Mouse (Mus musculus) heart, adult 2 months (tissue): Measurements from ENCODE around the gene Txnrd2. TPM values are rescaled to one million over a fixed set of nuclear protein-coding genes. Genes with fewer than 3 reads are reported as not detected.

Experiments used
- DNase-seq, 2 experiments: peaks; one replicate each; pipeline ENCODE4 v3.0.0; 2021
- H3K27ac ChIP-seq: fragments of 200-600 bp; 2 replicates; pipeline ENCODE4 v1.8.1; 2022
- H3K27me3 ChIP-seq: fragments of 200-500 bp; 2 replicates; pipeline ENCODE4 v1.6.1; 2012; ENCODE audit warnings: mild to moderate bottlenecking, low read length, inconsistent platforms, mixed read lengths; ENCODE audit not compliant: control insufficient read depth, insufficient read depth
- H3K36me3 ChIP-seq: fragments of 200-500 bp; 2 replicates; pipeline ENCODE4 v1.6.1; 2012; ENCODE audit warnings: low read length, inconsistent platforms; ENCODE audit not compliant: control insufficient read depth, insufficient read depth
- H3K4me1 ChIP-seq: fragments of 200-500 bp; 2 replicates; pipeline ENCODE4 v1.6.1; 2011; ENCODE audit warnings: low read length; ENCODE audit not compliant: control insufficient read depth, insufficient read depth
- H3K4me3 ChIP-seq: fragments of 200-600 bp; 2 replicates; pipeline ENCODE4 v1.8.1; 2022
- H3K79me2 ChIP-seq: fragments of 200-500 bp; replicated peaks from 2 replicates; pipeline ENCODE4 v1.6.1; 2012; ENCODE audit warnings: mild to moderate bottlenecking, inconsistent platforms, low read length, moderate library complexity, mixed read lengths; ENCODE audit not compliant: control insufficient read depth, insufficient read depth
- H3K9ac ChIP-seq: fragments of 200-500 bp; 2 replicates; pipeline ENCODE4 v1.6.1; 2012; ENCODE audit warnings: low read depth, mild to moderate bottlenecking, control low read depth, inconsistent platforms, low read length, mixed read lengths
- CTCF ChIP-seq: fragments of 200-600 bp; IDR thresholded peaks from 2 replicates; pipeline ENCODE4 v1.8.1; 2022; ENCODE audit warnings: antibody characterized with exemption, mild to moderate bottlenecking, moderate library complexity
- EP300 ChIP-seq: fragments of 200-500 bp; IDR thresholded peaks from 2 replicates; pipeline ENCODE4 v1.6.1; 2011; ENCODE audit warnings: low read depth, low read length, control low read depth; ENCODE audit not compliant: insufficient read depth
- POLR2A ChIP-seq: fragments of 200-500 bp; IDR thresholded peaks from 2 replicates; pipeline ENCODE4 v1.6.1; 2011; ENCODE audit warnings: mild to moderate bottlenecking, low read depth, low read length, control low read depth; ENCODE audit not compliant: insufficient read depth
- WGBS: fragments of 180-500 bp; shearing (Covaris S2); methylation state at CpG from one replicate; pipeline ENCODE4 v1.1.7; 2018; 5-methylcytosine and 5-hydroxymethylcytosine counted together
- intact Hi-C: fragments of 180-260 bp; cut with DNase I; formaldehyde crosslinking; loops from one replicate; pipeline ENCODE4 v1.15.1; 2025
- polyA plus RNA-seq: library from polyadenylated mRNA; depleted of rRNA; stranded (reverse); fragments of >200 nt; gene quantifications from 2 replicates; pipeline ENCODE4 v1.2.3, GENCODE M21; 2012
- total RNA-seq, 2 experiments: library from RNA; stranded (reverse); gene quantifications; 2 replicates each; pipeline ENCODE4 v1.2.3; 2021

Txnrd2 gene
- total and polyA plus RNA-seq, 3 experiments: 35.1 to 39.7 (median 37.6) TPM

- Histone ChIP-seq H3K9ac (no peak overlapping the region), H3K4me1 (peaks cover 13% of the 10 kb centered on the region)
- DNase-seq: peak in 1 of 2 experiments; percentile 41
These were observed 30.0 kb upstream of the Txnrd2 start for GRCm38 (mm10) chr16:18396201-18396600.

GRCm38 (mm10) chr16:18396791-18397621, 29.2 kb upstream of the Txnrd2 start:
- Histone ChIP-seq H3K4me3 (no peak overlapping the region), H3K79me2 (no peaks in the 10 kb centered on the region), H3K27me3 (no peaks in the 10 kb centered on the region), H3K4me1 (peaks cover 13% of the 10 kb centered on the region), H3K36me3 (no peaks in the 10 kb centered on the region), H3K9ac (no peak overlapping the region), H3K27ac (no peak overlapping the region)
- intact Hi-C loops: no loop called here
- 94% methylated on average over 27 of the region's 27 CpGs for WGBS
- no peak for DNase-seq
- TF ChIP-seq CTCF (no peak), POLR2A (no peak), EP300 (no peak)

More at GRCm38 (mm10) chr16:18396201-18396600, 30.0 kb upstream of the Txnrd2 start:
- no peaks in the 10 kb centered on the region for H3K79me2 ChIP-seq
- 48% methylated on average over 2 of the region's 2 CpGs for whole genome bisulfite sequencing
- H3K4me3 ChIP-seq: no peak overlapping the region
- TF ChIP-seq CTCF (no peak), EP300 (no peak), POLR2A (no peak)
- intact Hi-C loops: no loop called here
- no peaks in the 10 kb centered on the region for H3K36me3 ChIP-seq
- H3K27me3 ChIP-seq: no peaks in the 10 kb centered on the region
- H3K27ac ChIP-seq: peak overlapping the region; percentile 70

- Histone ChIP-seq H3K27me3 (no peaks in the 10 kb centered on the region), H3K9ac (no peak overlapping the region), H3K36me3 (no peaks in the 10 kb centered on the region), H3K4me3 (no peak overlapping the region), H3K4me1 (peaks cover 4% of the 10 kb centered on the region), H3K79me2 (no peaks in the 10 kb centered on the region), H3K27ac (no peak overlapping the region)
- intact Hi-C loops: no loop called here
- no peak for DNase-seq
- WGBS: 75% methylated on average over 9 of the region's 9 CpGs
- TF ChIP-seq CTCF: no peak
These were observed 26.2 kb upstream of the Txnrd2 start for GRCm38 (mm10) chr16:18400028-18400427.

GRCm38 (mm10) chr16:18400472-18401216, 25.5 kb upstream of the Txnrd2 start:
- WGBS: 81% methylated on average over 7 of the region's 7 CpGs
- Histone ChIP-seq H3K36me3 (no peaks in the 10 kb centered on the region), H3K27me3 (no peaks in the 10 kb centered on the region), H3K79me2 (no peaks in the 10 kb centered on the region), H3K27ac (no peak overlapping the region), H3K4me1 (peaks cover 3% of the 10 kb centered on the region; the same call in 1 of the 2 replicates), H3K4me3 (no peak overlapping the region), H3K9ac (no peak overlapping the region)
- no peak for TF ChIP-seq POLR2A
- intact Hi-C loops: no loop called here
- no peak for DNase-seq

GRCm38 (mm10) chr16:18403285-18403684, 22.9 kb upstream of the Txnrd2 start:
- Histone ChIP-seq H3K36me3 (no peaks in the 10 kb centered on the region), H3K4me1 (peaks cover 9% of the 10 kb centered on the region), H3K9ac (no peak overlapping the region), H3K79me2 (no peaks in the 10 kb centered on the region), H3K27me3 (no peaks in the 10 kb centered on the region), H3K27ac (no peak overlapping the region), H3K4me3 (no peak overlapping the region)
- no peak for DNase-seq
- intact Hi-C loops: no loop called here
- TF ChIP-seq POLR2A: no peak
- no peak for TF ChIP-seq CTCF
- no peak for TF ChIP-seq EP300
- WGBS: 86% methylated on average over 12 of the region's 12 CpGs
